Mouse (Mus musculus): ENCODE measurements around the gene Cd19.
A peak's percentile ranks its signal among the peaks of the same experiment; 100 is the strongest.

Gene Cd19

GRCm38 (mm10) chr7:126414725-126415124, at the start of gene Cd19:
TSS of gene Cd19 (minus strand) at chr7:126414889.
- no peak for DNase-seq

GRCm38 (mm10) chr7:126464121-126464520, 49.4 kb upstream of the Cd19 start:
- no peak for DNase-seq

GRCm38 (mm10) chr7:126463547-126463946, 48.9 kb upstream of the Cd19 start:
- no peak for DNase-seq

GRCm38 (mm10) chr7:126463004-126463403, 48.3 kb upstream of the Cd19 start, which contains the start of gene Atp2a1:
TSS of gene Atp2a1 (minus strand) at chr7:126463108.
- no peak for DNase-seq

DNA sequence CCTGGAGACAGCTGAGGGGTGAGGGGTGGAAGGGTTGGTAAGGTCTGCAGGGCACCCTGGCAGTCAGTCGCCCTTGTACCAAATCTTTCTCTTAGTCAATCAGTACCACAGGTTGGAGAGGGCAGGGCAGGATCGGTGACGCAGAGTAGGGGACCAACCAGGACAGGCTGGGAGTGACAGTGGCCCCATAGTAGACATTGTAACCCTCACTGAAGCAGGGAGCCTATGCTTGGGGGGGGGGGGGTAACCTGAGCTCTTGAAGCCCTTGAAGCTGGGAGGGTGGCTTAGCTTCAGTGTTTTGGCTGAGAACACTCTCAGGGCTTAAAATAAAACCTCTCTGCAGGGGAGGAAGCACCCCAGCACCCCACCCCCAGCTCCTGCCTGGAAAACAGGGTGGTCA, 46.9 kb upstream of the Cd19 start:
- no peak for DNase-seq

DNA sequence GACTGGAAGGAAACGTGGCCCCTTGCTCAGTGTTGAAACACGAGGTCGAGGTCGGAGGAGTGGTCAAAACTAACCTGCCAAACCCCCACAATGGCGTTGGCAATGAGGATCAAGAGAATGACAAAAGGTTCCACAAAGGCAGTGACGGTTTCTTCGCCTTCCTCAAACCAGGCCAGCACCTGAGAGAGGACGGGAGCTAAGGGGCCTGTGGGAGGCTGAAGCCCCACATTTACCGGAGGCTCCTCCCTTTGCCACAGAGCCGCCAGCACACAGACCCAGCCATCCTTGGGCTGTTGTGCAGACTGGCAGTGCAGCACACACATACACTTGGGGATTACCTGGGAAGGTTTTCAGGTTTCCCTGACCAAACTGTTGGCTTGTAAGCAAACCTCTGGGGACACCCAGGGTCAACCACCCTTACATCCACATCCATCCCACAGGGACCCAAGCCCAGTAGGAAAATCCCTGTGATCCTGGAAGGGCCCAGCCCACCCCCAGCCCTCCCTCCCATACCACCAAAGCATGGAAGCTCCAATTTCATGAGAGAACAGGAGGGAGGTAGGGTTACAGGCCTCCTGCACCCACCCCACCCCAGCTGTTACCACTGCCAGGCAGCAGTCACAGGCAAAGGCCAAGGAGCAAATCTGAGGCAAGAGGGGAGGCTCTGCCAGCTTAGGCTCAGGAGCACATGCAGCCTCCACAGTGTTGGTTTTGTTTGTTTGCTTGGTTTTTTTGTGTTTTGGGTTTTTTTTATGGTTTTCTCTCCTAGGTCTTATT, 46.1 kb upstream of the Cd19 start:
- no peak for DNase-seq

GRCm38 (mm10) chr7:126458844-126459618, 44.3 kb upstream of the Cd19 start:
- DNase-seq, result no peak

DNA sequence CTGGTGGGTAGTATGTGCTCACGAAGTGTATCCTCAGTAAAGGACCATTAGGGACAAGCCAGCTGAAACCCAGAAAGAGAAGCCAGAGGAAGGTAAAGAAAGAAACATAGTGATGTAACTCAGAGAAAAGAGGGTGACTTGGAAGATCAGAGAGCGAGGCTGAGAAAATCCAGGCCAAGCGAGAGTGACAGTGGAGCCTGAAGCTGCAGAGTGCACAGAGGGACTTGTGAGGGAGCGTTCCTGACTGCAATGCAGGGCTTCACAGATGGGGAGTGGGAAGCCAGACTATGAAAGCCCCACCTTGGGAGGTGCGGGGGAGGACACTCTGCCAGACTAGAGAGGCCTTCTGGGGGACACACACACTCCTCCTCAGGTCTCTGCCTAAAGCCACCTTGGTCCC, 43.5 kb upstream of the Cd19 start:
- no peak for DNase-seq

DNA sequence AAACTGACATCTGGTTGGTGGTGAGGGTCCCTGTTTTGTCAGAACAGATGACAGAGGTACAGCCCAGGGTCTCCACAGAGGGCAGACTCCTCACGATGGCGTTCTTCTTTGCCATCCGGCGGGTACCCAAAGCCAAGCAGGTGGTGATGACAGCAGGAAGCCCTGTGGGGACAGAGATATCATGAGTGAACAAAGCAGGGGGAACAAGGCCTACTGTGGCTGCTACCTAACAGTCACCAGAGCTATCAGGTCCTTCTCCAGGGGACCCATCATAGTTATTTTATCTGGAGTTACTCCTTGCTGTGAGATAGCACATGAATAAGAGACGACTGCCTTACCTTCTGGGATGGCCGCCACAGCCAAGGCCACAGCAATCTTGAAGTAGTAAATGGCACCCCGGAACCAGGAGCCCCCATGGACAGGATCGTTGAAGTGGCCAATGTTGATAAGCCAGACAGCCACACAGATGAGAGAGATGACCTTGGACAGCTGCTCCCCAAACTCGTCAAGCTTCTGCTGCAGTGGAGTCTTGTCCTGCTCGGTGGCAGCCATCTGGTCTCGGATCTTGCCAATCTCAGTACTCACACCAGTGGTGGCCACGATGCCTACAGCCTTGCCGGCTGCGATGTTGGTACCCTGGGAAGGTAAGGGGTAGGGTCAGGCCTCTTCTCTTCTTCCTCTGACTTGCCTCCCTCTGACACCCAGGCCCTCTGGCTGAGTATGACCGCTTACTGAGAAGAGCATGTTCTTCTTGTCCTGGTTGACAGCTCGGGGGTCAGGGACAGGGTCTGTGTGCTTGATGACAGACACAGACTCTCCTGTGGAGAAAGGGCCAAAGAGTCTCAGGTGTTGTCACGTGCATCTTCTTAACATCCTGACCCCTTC, 41.9 kb upstream of the Cd19 start:
- DNase-seq, result no peak

GRCm38 (mm10) chr7:126455242-126455641, 40.6 kb upstream of the Cd19 start:
- DNase-seq, result no peak

GRCm38 (mm10) chr7:126453861-126454260, 39.2 kb upstream of the Cd19 start:
- no peak for DNase-seq

- DNase-seq, result no peak
Measured at GRCm38 (mm10) chr7:126452244-126452643, 37.6 kb upstream of the Cd19 start.

DNA sequence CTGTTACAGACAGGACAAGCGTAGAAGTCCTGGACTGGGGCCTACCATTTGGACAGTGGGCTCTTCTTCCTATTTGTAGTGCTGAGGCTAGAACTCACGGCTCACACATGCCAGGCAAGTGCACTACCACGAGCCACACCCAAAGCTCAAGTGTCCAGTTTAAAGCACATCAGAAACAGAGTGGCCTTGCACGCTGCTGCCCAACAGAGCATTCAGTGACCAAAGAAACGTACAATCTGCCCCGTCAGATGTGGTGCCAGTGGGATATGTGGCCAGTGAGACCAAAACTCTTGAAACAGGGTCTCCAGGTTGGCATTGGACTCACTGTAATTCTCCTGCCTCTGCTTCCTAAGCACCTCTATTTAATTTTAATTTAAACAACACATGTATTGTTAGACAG, 36.0 kb upstream of the Cd19 start:
- DNase-seq, result no peak

- no peak for DNase-seq
Measured at GRCm38 (mm10) chr7:126449991-126450390, 35.3 kb upstream of the Cd19 start.

GRCm38 (mm10) chr7:126448481-126448880, 33.8 kb upstream of the Cd19 start:
- DNase-seq, result no peak

GRCm38 (mm10) chr7:126446217-126446616, 31.5 kb upstream of the Cd19 start:
- no peak for DNase-seq

GRCm38 (mm10) chr7:126445104-126445815, 30.6 kb upstream of the Cd19 start:
- DNase-seq, result no peak

- DNase-seq, result no peak
Measured at GRCm38 (mm10) chr7:126444536-126444935, 29.8 kb upstream of the Cd19 start.

- DNase-seq, result no peak
Measured at GRCm38 (mm10) chr7:126443997-126444396, 29.3 kb upstream of the Cd19 start.

DNA sequence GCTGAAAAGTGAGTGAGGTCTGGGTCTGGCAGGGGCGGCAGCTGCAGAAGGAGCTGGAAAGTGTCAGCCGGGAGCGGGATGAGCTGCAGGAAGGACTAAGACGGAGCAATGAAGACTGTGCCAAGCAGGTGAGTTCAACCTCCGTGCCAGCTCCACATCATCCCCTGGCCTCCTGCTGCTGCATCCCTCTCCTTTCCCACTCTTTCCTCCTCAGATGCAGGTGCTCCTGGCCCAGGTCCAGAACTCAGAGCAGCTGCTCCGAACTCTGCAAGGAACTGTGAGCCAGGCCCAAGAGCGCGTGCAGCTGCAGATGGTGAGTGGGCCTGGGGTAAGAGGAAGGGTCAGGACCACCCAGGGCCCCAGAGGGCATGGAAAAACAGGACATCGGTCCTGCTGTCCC, 25.4 kb upstream of the Cd19 start:
- DNase-seq, result no peak

- peak; percentile 67 for DNase-seq
Measured at GRCm38 (mm10) chr7:126436851-126437250, 22.2 kb upstream of the Cd19 start.

- no peak for DNase-seq
Measured at GRCm38 (mm10) chr7:126435801-126436200, 21.1 kb upstream of the Cd19 start.

- no peak for DNase-seq
Measured at GRCm38 (mm10) chr7:126434726-126435125, 20.0 kb upstream of the Cd19 start.
